Mouse (Mus musculus): ENCODE measurements around the gene Bach2.
A peak's percentile ranks its signal among the peaks of the same experiment; 100 is the strongest.

Bach2 gene

DNA sequence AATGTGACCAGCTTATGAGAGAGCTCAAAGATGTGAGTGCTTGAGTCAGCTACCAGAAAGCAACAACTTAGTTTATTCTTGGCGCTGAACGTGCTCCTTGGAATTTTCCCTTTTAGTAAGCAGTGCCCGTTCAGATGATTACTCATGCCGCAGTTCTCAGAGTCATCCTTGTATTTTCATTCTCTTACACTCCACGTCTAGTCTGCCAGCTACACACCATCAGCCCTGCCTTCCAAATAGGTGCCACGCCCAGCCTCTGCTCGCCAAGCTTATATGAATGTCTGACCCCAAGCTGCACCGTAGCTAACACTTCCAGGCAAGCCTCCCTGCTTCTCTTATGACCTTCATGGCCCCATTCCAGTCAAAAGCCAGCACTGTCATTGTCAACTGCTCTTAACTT, 227.4 kb downstream of the Bach2 start:
- peak; percentile 79 for DNase-seq (ENCODE audit: extremely low read depth, insufficient read length, low spot score)

DNA sequence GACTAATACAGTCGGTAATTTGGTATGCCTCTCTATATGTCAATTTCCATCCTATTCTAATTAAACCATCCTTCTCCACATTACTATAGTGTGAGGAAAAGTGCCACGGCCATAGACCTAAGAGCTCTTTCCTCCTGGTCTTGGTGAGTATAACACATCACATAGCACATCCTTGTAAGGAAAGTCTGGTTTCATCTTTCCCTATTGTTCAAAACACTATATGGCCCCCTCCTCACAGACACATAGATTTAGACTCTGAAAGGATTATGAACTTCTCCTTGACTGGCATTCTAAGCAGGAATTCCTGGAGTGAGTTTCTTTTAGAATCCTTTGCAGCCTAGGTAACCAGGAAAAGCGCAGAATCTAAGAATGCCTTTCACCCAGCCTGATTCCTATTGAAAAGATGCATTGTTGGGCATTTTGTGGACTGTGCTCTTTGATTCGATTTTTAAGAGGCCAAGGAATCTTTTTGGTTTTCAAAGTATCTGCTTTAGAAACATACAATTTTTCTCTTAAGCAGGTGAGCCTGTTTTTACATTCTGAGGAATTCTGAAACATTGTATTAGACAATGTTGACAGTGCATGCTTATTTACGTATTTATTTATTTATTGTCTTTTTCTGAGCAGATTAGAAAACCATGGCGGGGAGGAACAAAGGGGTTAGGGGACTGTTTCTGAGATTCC, 239.5 kb downstream of the Bach2 start:
- DNase-seq (ENCODE audit: extremely low read depth, insufficient read length, low spot score), result no peak

DNA sequence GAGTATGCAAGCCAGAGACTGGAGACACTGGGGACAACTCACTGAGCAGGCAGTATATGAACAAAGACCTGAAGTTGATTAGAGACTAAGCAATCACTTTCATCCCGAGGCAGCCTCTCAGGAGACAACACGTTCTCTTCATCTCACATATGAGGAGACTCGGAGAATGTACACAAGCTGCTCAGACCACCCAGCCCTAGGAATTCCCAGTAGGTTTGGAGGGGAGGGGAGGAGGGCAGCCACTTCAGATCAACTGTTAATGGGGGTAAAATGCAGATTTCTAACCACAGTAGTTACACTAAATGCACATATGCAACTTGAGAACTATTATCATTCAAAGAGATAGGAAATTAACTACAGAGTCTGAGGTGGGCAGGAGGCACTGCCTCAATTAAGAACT, 240.6 kb downstream of the Bach2 start:
- no peak for DNase-seq (ENCODE audit: extremely low read depth, insufficient read length, low spot score)

DNA sequence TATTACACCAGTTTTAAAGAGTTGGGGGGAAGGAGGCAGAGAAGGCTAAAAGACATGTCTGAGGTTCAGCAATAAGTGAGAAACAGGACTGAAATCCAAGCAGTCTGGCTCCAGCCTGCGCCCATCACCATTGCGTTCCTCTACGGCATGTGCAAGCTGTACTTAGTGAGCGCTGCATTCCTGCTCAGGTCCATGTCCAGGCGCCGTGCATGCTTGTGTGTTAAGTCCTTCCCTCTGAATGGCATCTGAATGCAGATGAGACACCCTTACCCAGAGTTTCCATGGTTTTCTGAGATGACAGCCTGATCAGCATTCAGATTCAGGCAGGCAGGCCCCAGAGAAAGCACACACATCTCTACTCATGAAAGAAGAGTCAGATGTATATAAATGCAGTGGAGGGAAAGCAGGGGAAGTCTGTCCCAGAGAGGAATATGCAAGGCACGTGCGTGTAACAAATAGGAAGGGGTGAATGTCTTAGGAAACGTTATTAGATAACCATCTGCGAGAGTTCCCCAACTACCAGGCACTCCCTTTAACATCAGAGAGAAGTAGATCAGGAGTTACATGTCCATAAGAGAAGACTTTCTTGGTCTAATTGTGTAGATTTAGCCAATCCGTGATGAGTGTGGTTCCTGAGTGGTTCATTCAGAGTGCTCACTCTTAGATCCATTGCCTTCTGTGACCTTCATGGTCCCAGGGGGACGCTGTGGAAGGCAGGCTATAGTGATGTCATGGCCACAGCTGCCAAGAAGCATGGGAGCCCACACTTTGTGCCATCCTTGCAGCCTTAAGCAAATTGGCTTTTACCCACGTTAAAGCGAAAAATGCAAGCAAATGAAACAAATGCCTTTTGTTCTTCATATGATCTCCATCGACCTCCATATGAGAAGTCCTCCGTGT, 241.4 kb downstream of the Bach2 start:
- DNase-seq (ENCODE audit: extremely low read depth, insufficient read length, low spot score), result no peak

DNA sequence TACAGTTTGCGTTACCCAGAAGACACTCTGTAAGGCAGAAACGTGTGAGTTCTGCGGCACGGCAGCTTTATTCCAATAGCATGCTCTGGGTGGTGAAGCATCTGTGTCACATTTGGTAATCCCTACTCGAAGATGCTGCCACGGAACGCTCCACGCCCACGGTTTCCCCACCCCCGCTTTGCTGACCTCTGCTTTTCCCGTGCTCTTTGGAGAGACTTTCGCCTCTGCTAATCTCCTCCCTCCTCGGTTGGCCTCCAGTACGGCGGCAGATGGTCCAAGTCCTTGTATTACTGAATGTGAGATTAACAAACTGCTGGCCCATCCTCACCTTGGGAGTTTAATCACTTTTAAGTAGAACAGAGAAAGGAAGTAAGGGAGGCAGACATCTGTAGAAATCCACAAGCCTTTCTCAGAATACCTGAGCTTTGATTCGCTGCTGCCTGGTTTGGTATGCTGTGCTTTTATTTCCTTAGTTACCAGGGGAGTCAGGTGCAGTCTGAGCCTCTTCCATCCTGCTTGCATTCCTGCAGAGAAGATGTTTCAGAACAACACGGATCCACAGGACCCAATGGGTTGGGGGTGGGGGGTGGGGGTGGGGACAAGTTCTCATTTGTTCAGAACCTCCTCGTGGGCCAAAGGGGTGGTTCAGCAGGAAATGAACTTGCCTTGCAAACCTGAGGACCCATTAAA, 242.9 kb downstream of the Bach2 start:
- no peak for DNase-seq (ENCODE audit: extremely low read depth, insufficient read length, low spot score)

DNA sequence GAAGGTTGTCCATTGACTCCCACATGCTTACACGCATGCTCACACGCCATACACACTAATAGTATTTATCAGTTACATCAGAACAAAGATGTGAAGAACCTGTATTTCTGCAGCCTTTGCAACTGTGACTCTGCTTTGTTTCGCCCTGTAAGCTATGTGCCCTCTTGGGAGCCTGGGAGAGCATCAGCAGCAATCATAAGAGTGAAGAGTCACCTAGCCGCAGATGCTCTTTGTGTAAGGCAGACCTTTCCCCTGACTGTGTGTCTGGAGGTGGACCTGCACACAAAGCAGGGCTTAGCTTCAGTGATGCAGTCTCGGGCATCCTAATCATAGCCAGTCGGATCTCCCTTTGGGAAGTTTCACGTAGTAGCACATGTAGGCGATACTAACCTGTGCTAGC, 243.5 kb downstream of the Bach2 start:
- DNase-seq (ENCODE audit: extremely low read depth, insufficient read length, low spot score), result no peak

DNA sequence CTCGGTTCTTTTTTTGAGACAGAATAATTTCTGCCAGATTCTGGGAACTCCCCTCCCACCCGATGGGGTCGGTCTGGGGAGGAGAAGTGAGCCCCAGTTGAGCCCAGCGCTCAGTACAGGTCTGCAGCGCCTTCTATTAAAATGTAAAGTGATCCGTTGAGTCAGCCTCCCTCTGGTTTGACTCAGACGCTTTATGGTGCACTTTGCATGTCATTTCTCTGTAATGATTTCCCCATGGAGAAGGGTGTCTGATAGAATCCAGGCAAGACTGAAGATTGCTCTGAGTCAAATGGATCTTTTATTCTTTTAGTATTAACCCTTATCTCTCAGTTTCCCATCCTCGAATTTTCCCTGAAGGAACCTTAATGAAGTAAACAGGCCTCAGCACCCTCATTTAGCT, 244.3 kb downstream of the Bach2 start:
- DNase-seq (ENCODE audit: extremely low read depth, insufficient read length, low spot score), result no peak

DNA sequence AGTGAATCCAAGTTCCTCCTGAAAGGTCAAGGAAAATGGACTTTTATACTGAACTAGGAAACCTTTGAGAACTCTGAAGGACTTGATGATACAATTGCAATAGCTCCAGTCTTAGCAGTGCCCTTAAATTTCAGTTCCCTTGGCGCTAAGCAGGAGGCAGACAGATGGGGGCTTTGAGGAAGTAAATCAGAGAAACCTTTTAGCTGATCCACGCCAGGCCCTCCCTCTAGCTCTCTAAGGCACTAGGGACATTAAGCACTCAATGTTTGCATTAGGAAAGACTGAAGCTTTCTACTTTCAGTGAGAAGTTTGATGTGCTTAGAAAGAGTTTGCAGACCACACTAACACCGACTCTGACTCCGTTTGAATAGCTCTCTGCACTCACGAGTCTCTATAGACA, 247.2 kb downstream of the Bach2 start:
- DNase-seq (ENCODE audit: extremely low read depth, insufficient read length, low spot score), result no peak

DNA sequence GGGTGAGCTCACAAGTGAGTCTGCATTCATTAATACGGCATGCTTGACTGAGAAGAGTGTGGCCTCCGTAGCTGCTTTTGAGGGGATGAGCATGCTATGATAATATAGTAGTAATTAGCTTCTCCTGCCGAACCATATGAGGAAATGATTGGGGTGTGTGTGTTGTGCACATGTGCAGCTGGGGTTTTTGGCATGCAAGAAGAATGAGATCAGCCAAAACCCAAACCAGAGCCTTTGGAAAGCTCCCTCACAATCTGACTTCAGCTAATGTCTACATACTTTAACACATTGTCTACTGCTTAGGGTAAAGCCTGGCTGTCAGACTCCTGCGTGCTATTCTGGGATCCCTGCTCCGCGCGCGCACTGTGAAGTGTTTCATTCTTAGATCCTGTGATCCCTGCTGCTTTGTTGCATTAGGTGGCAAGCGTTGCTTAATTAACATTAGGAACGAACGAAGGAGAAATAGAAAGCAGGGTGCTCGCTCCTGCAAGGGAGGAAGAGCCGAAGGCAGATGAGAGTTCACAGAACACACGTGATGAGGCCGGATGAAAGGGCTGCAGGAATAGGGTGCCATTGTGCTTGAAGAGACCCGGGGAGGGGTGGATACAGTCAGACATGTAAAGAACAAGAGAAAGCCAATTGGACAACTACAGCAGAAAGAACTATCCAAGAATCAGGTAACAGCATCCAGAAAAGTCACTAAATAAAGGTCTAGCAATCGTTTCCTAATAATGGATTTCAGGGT, 248.2 kb downstream of the Bach2 start:
- no peak for DNase-seq (ENCODE audit: extremely low read depth, insufficient read length, low spot score)

DNA sequence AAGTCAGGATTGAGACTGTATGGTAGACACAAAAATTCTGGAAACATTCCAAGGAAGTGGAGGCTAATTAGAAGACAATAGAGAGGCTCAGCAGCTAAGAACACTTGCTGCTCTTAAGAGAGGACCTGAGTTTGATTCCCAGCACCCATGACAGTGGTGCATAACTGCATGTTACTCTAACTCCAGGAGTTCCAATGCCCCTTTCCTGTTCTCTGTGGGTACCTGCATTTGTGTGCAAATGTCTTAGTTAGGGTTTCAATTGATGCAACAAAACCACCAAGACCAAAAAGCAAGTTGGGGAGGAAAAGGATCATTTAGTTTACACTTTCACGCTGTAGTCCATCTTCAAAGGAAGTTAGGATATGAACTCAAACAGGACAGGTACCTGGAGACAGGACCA, 250.6 kb downstream of the Bach2 start:
- DNase-seq (ENCODE audit: extremely low read depth, insufficient read length, low spot score), result no peak

DNA sequence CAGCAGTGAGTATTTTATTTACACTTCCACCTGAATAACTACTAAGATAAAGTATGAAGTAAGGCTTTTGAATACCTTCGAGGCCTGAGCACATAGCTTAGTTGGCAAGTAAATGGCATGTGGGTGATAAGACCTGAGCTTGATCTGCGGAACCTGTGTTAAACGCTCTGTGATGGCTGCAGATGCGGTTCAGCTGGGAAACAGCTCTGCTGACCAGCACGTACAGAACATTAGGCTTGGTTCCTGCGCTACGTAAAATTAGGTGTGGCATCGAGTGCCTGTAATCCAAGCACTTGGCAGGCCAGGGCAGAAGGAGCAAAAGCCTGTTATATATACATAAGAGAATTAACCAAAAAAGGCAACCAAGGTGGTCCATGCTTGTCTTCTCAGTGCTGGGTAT, 252.6 kb downstream of the Bach2 start:
- no peak for DNase-seq (ENCODE audit: extremely low read depth, insufficient read length, low spot score)

DNA sequence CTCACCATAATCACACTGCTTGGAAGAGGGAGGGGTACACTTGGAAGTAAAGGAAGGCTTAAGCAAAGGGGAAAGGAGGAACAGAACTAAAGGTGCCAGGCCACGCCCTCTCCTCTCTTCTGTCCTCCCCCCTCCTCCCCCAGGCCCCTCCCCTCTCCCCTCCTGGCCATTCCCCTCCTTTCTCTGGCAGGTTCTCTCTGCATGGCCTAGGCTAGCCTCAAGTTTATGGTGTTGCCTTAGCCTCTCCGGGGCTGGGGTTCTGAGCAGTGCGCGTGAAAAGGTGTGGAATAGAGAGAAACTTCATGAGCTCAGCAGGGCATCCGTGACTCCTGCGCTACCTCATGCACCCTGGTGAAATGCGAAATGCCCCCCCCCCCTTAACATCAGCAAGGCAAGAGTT, 254.2 kb downstream of the Bach2 start:
- DNase-seq (ENCODE audit: extremely low read depth, insufficient read length, low spot score), result no peak

DNA sequence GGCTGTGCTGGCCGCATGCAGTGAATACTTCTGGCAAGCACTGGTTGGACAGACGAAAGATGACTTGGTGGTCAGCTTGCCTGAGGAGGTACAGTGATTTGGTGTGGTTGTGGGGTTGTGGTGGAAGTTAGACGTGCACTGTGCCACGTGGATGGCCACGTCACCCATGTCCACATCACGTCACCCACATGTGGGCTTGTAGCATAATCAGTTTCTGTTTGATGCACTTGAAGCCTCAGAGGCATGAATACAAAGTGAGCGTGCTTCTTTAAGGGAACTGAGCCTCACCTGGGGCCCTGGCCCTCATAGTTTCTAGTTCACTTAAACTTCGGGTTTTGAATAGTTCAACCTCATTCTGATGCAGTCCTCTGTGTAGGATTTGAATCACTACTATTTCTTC, 263.2 kb downstream of the Bach2 start:
- no peak for DNase-seq (ENCODE audit: extremely low read depth, insufficient read length, low spot score)

DNA sequence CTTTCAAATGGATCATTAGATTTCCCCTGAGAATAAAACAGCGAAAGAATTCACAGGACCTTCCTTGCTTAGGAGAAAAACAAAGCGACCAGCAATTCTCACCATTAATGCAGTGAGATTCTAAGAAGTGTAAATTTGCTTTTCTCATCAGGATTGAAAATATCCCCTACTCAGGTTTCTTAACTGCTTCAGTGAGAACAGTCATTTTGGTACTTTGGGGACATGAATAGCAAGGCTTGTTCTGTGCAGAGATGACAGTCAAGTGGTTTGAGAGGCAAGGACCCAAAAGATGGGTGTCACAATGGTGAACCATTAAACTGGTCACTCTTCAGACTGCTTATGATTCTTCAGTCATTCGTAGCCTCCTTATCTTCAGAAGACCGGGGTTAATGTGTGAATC, 263.6 kb downstream of the Bach2 start:
- DNase-seq (ENCODE audit: extremely low read depth, insufficient read length, low spot score), result no peak

DNA sequence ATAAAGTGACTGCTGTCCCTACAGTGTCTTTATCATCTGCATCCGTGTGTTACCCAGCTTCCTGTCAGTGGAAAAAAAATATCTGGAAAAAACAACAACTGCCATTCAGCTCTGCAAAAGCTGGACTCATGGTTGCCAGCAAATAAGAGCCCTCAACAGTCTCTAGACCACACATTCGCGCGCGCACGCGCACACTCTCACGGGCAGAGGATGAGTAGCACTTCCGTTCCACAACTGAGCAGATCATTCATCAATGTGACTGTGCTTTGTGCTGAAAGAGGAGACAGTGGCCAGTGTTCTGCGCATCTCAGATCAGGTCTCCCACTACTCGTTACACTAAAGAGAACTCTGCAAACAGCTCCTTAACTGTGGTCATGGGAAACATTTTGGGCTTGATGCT, 265.6 kb downstream of the Bach2 start:
- no peak for DNase-seq (ENCODE audit: extremely low read depth, insufficient read length, low spot score)

DNA sequence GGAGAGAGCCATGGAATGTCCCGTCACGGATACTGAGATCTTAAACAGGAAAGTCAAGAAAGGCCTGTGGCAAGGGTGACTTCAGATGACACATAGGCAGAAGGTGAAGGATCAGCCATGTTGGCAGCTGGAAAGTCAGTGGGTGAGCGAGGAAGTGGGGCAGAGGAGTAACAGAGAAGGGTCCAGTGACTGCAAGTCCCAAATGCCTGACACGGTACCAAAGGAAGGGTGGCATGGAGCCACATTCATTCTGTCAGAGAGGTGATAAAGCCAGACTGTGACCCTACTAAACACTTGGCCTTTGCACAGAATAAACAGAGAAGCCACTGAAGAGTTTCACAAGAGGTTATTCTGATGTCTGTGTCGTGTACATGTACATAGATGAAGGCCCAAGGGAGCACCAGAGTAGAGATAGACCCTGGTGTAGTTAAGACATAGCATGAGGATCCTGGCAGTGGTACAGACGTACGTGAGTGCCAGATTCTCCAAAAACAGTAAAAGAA, 267.8 kb downstream of the Bach2 start:
- DNase-seq (ENCODE audit: extremely low read depth, insufficient read length, low spot score), result no peak

DNA sequence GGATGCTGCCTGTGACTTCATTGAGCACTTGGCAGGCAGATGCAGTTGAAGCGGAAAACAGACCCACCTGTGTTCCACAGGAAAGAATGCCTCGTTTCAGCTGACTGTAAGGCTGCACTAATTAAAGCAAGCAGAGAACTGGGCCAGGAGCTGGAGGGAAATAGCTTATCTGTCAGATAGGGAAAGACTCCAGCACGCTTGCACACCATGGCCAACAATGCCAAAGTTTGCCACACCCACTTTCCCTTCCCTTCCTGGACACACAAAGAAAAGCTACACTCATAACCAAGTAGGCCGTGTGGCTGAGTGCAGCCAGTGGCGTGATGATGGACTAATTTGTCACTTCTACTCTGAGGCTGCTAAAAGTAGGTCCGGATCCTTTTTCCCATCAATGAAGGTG, 268.4 kb downstream of the Bach2 start:
- no peak for DNase-seq (ENCODE audit: extremely low read depth, insufficient read length, low spot score)

DNA sequence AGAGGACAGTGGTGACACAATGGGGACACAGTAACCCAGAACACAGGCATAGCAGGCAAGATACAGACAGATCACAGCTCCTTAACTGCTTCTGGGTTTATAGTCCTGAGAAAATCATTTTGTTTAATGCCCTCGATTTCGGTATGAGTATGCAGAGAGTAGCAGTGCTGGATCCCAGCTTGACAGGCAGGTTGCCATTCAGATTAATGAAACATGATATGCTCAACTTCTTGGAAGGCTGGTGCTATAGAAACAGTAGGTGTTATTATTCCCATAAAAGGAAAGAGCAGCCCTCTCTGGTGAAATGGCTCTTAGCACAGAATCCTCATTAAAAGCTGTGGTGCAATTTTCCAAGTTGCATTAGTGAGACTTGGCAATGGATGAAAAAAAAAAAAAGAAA, 270.0 kb downstream of the Bach2 start:
- DNase-seq (ENCODE audit: extremely low read depth, insufficient read length, low spot score), result no peak

DNA sequence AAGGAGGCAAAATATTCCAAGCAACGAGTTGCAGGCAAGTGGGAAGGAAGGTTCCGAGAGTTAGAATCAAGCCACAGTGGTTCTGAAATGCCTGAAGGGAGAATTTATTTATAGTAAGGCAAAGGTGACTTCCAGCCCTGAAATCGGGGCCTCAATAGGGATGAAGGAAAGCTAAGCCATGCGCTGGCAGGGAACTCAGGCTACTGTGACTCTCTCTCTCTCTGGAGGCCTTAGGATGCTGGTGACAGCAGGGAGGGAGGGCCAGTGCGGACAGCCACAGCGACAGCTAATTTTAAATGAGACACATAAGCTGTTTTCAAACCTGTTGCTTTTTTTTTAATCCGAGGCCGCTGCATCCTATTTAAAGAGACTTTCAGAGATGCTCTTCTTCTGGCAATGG, 270.4 kb downstream of the Bach2 start:
- no peak for DNase-seq (ENCODE audit: extremely low read depth, insufficient read length, low spot score)

DNA sequence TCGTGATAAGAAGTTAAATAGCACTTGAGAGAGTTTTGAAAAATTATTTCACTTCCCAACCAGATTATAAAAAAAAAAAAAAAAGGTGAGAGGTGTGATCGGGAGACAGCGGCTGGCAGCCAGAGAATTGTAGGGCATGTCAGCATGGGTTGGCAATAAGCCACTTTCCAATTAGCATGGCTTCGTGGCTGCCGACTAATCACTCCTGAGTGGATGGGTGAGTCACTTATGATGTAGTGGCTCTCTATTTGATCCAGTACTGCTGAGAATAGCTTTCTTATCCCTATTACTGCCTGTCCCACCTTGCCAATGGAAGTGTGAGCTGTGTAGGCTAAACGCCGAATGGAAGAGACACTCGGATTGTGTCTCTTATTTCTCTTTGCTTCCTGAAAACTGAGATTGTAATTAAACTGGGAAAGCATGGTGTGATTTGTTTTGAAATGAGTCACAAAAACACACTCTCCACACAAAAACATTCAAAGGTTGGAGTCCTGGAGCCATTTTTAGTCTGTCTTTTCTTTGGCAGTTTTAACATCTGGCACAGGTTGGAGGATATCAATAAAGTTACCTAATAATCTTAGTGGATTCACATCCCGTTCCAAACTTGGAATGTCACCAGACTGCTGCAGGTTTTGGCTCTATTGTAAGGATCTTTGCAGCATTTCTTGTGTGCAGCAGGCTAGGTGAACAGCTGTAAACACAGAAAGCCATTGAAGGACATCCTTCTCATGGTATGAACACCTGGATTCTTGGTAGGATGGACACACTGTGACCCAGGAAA, 271.4 kb downstream of the Bach2 start:
- DNase-seq (ENCODE audit: extremely low read depth, insufficient read length, low spot score), result peak; percentile 18
